Comparison of ENCODE assay signal across 11 mouse cellular contexts in the genomic region with DNA sequence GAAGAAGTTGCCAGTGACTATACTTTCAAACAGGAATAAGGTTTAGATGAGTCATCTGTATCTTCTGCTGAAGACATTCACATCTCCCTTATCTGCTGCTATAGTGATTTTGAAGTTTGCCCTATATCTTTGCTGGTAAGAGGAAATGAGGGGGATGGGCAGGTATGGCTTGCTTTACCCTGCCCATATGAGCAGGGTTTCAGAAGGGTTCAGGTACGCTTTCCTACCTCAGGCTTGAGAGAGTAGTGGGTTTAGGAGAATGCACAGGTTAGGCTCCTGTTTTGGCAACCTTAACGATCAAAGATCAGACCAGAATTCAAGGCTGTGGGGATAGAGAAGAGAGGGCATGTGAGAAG. TPM values are rescaled to one million over a fixed set of nuclear protein-coding genes. Genes with fewer than 3 reads are reported as not detected.
A peak's percentile ranks its signal among the peaks of the same experiment; 100 is the strongest.
DNase-seq lines count a peak whose midpoint lies in the region; ATAC-seq lines count a peak whose summit lies in the region.
"Had no signal": no experiment of that assay in that cellular context is flagged by ENCODE, and none has a peak within 500 bp of the region (broad histone marks: within the 10 kb centered on the region; RNA-seq: fewer than 3 reads in every experiment).

No protein-coding gene starts in this region.

- peak; percentile 88 for DNase-seq in induced T-regulatory cell, adult 2 months (ENCODE audit: low read depth)
- DNase-seq in naive thymus-derived CD4-positive, alpha-beta T cell, adult 2 months (ENCODE audit: low read depth), result peak; percentile 64
- peak; percentile 54 for DNase-seq in thymus, postnatal 25 days
- no peak for DNase-seq in kidney, adult 8-10 months
- no peak for DNase-seq in heart, postnatal 14 days
- no peak for DNase-seq in frontal cortex, postnatal 14 days (ENCODE audit: low spot score in 2 of 2)
- DNase-seq: embryo, embryonic 11 days; liver, embryonic 13.5 days; spleen, adult 18-20 months had no signal

- peak; percentile 85 for ATAC-seq in CD4-positive, CD25-positive, alpha-beta regulatory T cell, adult 4 months

- intact Hi-C loops in heart, postnatal 14 days (cut with DNase I), result loop anchor here (2.0 kb wide), 1 partner anchor 37 kb away; a partner anchor contains a TSS

RNA-seq across cellular contexts. Expression of a gene that starts 36.7 kb away (rescaled TPM):
- polyA plus RNA-seq in CD4-positive, CD25-positive, alpha-beta regulatory T cell, adult 4 months (2017; shearing (Covaris generic)), result 10 to 100 TPM; 10.5 to 25.1 TPM
- 10 to 100 TPM; 20.7 to 21.2 TPM for total RNA-seq in heart, postnatal 14 days (2021)
- polyA plus RNA-seq: G1E had no signal

Comparison
In these comparisons a context has a peak if more than half of its experiments do, and no peak if none do; other contexts are left out.
1. DNase-seq: peak in induced T-regulatory cell, adult 2 months (single experiment), naive thymus-derived CD4-positive, alpha-beta T cell, adult 2 months (single experiment) and thymus, postnatal 25 days (single experiment); none in kidney, adult 8-10 months (0 of 2), heart, postnatal 14 days (0 of 2) and frontal cortex, postnatal 14 days (0 of 2).